Comparison of ENCODE assay signal across 26 mouse cellular contexts in the genomic region with DNA sequence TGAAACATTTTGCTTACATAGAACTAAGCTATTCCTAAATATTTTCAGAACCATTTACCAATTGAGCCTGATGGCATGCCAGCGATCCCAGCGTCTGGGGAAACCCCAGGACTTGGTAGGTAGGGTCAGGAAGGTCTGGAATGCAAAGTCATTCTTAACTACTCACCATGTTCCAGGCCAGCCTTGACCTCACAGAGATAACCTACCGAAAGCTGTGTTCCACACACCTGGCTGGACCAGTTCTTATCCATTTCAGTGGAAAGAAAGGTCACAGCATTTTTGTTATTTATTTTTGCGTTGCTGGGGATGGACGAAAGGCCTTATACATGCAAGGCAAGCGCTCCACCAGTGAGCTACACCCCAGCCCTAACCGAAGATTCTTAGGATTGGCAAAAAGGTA. TPM values are rescaled to one million over a fixed set of nuclear protein-coding genes. Genes with fewer than 3 reads are reported as not detected.
DNase-seq lines count a peak whose midpoint lies in the region; ATAC-seq and TF ChIP-seq lines count a peak whose summit lies in the region.
"Had no signal": no experiment of that assay in that cellular context is flagged by ENCODE, and none has a peak within 500 bp of the region (broad histone marks: within the 10 kb centered on the region; RNA-seq: fewer than 3 reads in every experiment).

No protein-coding gene starts in this region.

- no peak overlapping the region for H3K9ac ChIP-seq in liver, adult 2 months (ENCODE audit: low read depth, low read length)
- no peak overlapping the region for H3K9ac ChIP-seq in midbrain, embryonic 11.5 days (ENCODE audit: low read length)
- H3K9ac ChIP-seq in midbrain, postnatal 0 days (replicated peaks; ENCODE audit: low read length, poor library complexity, severe bottlenecking), result no peak overlapping the region
- H3K9ac ChIP-seq in stomach, postnatal 0 days (ENCODE audit: low read length), result no peak overlapping the region
- H3K9ac ChIP-seq in hindbrain, embryonic 13.5 days, result no peak overlapping the region
- H3K9ac ChIP-seq: embryonic facial prominence, embryonic 13.5 days; embryonic facial prominence, embryonic 15.5 days; forebrain, embryonic 12.5 days had no signal

- no peak overlapping the region for H3K27ac ChIP-seq in liver, adult 2 months (replicated peaks; ENCODE audit: insufficient read depth, low read depth, low read length)
- no peak overlapping the region for H3K27ac ChIP-seq in midbrain, embryonic 11.5 days (ENCODE audit: low read depth, low read length)
- no peak overlapping the region for H3K27ac ChIP-seq in midbrain, postnatal 0 days (ENCODE audit: low read depth, low read length)
- no peak overlapping the region for H3K27ac ChIP-seq in stomach, postnatal 0 days (replicated peaks)
- H3K27ac ChIP-seq in hindbrain, embryonic 13.5 days, result no peak overlapping the region
- H3K27ac ChIP-seq: embryonic facial prominence, embryonic 13.5 days; embryonic facial prominence, embryonic 15.5 days; forebrain, embryonic 10.5 days; forebrain, embryonic 12.5 days had no signal

- no peak for TF ChIP-seq POLR2A in liver, adult 2 months (IDR thresholded peaks at IDR 0.05; ENCODE audit: extremely low read depth, insufficient read depth, low read length)

- no peak for TF ChIP-seq EP300 in stomach, postnatal 0 days (optimal IDR thresholded peaks at IDR 0.05)

- H3K4me1 ChIP-seq in liver, adult 2 months (ENCODE audit: control insufficient read depth, insufficient read depth, low read length), result peaks cover 18% of the 10 kb centered on the region; the same call in 1 of the 2 replicates
- H3K4me1 ChIP-seq in midbrain, embryonic 11.5 days (ENCODE audit: control insufficient read depth, insufficient read depth, low read length), result no peaks in the 10 kb centered on the region
- peaks cover 3% of the 10 kb centered on the region; the same call in 1 of the 2 replicates for H3K4me1 ChIP-seq in midbrain, postnatal 0 days (ENCODE audit: insufficient read depth, low read length)
- H3K4me1 ChIP-seq in stomach, postnatal 0 days (replicated peaks; ENCODE audit: control insufficient read depth, insufficient read depth), result no peaks in the 10 kb centered on the region
- H3K4me1 ChIP-seq in hindbrain, embryonic 13.5 days (replicated peaks), result no peaks in the 10 kb centered on the region
- H3K4me1 ChIP-seq: forebrain, embryonic 12.5 days had no signal

- DNase-seq in liver, adult 2 months (ENCODE audit: extremely low read depth, low read depth, low spot score), result peak; percentile 52
- DNase-seq in liver, result no peak
- peak; percentile 61 for DNase-seq in midbrain, embryonic 11.5 days (ENCODE audit: low spot score, missing footprints)
- no peak for DNase-seq in midbrain, postnatal 0 days (ENCODE audit: low spot score)
- DNase-seq in stomach, postnatal 0 days (ENCODE audit: low spot score), result peak; percentile 63
- no peak for DNase-seq in layer of hippocampus, adult 9-10 months (ENCODE audit: low spot score)
- DNase-seq: adrenal gland, adult 8-10 months; adrenal gland, postnatal 14 days; adrenal gland, postnatal 36 days; cerebellum, adult 11-12 months; cerebellum, adult 2 months; cerebellum, adult 9-10 months; cerebellum, postnatal 10 days; cerebellum, postnatal 25 days; embryo, embryonic 11 days had no signal

- ATAC-seq in midbrain, embryonic 11.5 days (ENCODE audit: low FRiP score), result no peak
- no peak for ATAC-seq in midbrain, postnatal 0 days (ENCODE audit: low FRiP score)
- ATAC-seq in stomach, postnatal 0 days (ENCODE audit: low FRiP score, low TSS enrichment), result peak; percentile 68
- ATAC-seq in hindbrain, embryonic 13.5 days (ENCODE audit: low FRiP score), result no peak
- ATAC-seq: activated CD4-positive, CD25-positive, alpha-beta regulatory T cell, adult 4 months; forebrain, embryonic 14.5 days; forebrain, embryonic 16.5 days; Patski had no signal

- H3K79me2 ChIP-seq in liver, adult 2 months (ENCODE audit: control insufficient read depth, insufficient read depth, low read length), result no peaks in the 10 kb centered on the region

- WGBS in liver, adult 2 months, result 70% methylated on average over 7 of the region's 7 CpGs
- WGBS in midbrain, embryonic 11.5 days, result 89% methylated on average over 7 of the region's 7 CpGs
- 96% methylated on average over 7 of the region's 7 CpGs for WGBS in midbrain, postnatal 0 days
- 59% methylated on average over 7 of the region's 7 CpGs for WGBS in stomach, postnatal 0 days
- 93% methylated on average over 7 of the region's 7 CpGs for WGBS in hindbrain, embryonic 13.5 days

- no peaks in the 10 kb centered on the region for H3K27me3 ChIP-seq in liver, adult 2 months (ENCODE audit: control insufficient read depth, insufficient read depth, low read length)
- H3K27me3 ChIP-seq in midbrain, embryonic 11.5 days (ENCODE audit: control insufficient read depth, insufficient read depth, low read length), result no peaks in the 10 kb centered on the region
- no peaks in the 10 kb centered on the region for H3K27me3 ChIP-seq in midbrain, postnatal 0 days (ENCODE audit: insufficient read depth, low read length)
- H3K27me3 ChIP-seq in stomach, postnatal 0 days (ENCODE audit: control insufficient read depth, insufficient read depth, low read length), result no peaks in the 10 kb centered on the region
- no peaks in the 10 kb centered on the region for H3K27me3 ChIP-seq in hindbrain, embryonic 13.5 days
- H3K27me3 ChIP-seq: embryonic facial prominence, embryonic 13.5 days; embryonic facial prominence, embryonic 15.5 days; forebrain, embryonic 12.5 days; Patski had no signal

- TF ChIP-seq CTCF in liver, adult 2 months (IDR thresholded peaks at IDR 0.05; ENCODE audit: low read depth, low read length), result no peak
- TF ChIP-seq CTCF in midbrain, postnatal 0 days (IDR thresholded peaks at IDR 0.05), result no peak
- no peak for TF ChIP-seq CTCF in stomach, postnatal 0 days (IDR thresholded peaks at IDR 0.05; ENCODE audit: low read depth)

- H3K4me3 ChIP-seq in liver, adult 2 months (ENCODE audit: insufficient read depth, low read depth, low read length), result no peak overlapping the region
- no peak overlapping the region for H3K4me3 ChIP-seq in midbrain, embryonic 11.5 days (ENCODE audit: low read depth, low read length)
- H3K4me3 ChIP-seq in midbrain, postnatal 0 days (ENCODE audit: low read depth, low read length), result no peak overlapping the region
- H3K4me3 ChIP-seq in stomach, postnatal 0 days (ENCODE audit: low read depth, low read length), result no peak overlapping the region
- no peak overlapping the region for H3K4me3 ChIP-seq in hindbrain, embryonic 13.5 days
- H3K4me3 ChIP-seq: embryonic facial prominence, embryonic 13.5 days; embryonic facial prominence, embryonic 15.5 days; erythroblast, embryonic 14.5 days; forebrain, embryonic 10.5 days; forebrain, embryonic 12.5 days had no signal

- peaks cover 3% of the 10 kb centered on the region for H3K36me3 ChIP-seq in liver, adult 2 months (ENCODE audit: control insufficient read depth, insufficient read depth, low read length)
- H3K36me3 ChIP-seq in midbrain, embryonic 11.5 days (ENCODE audit: control insufficient read depth, insufficient read depth, low read length), result no peaks in the 10 kb centered on the region
- peaks cover 3% of the 10 kb centered on the region; the same call in 1 of the 2 replicates for H3K36me3 ChIP-seq in midbrain, postnatal 0 days (ENCODE audit: insufficient read depth, low read length)
- no peaks in the 10 kb centered on the region for H3K36me3 ChIP-seq in stomach, postnatal 0 days (ENCODE audit: control insufficient read depth, insufficient read depth, low read length)
- peaks cover 4% of the 10 kb centered on the region for H3K36me3 ChIP-seq in hindbrain, embryonic 13.5 days
- H3K36me3 ChIP-seq: embryonic facial prominence, embryonic 15.5 days; forebrain, embryonic 12.5 days had no signal

- H3K9me3 ChIP-seq in midbrain, embryonic 11.5 days (ENCODE audit: control insufficient read depth, low read length), result no peaks in the 10 kb centered on the region
- no peaks in the 10 kb centered on the region for H3K9me3 ChIP-seq in midbrain, postnatal 0 days (ENCODE audit: low read length)
- H3K9me3 ChIP-seq in stomach, postnatal 0 days (ENCODE audit: control insufficient read depth, low read length), result no peaks in the 10 kb centered on the region
- H3K9me3 ChIP-seq in hindbrain, embryonic 13.5 days, result no peaks in the 10 kb centered on the region
- H3K9me3 ChIP-seq: embryonic facial prominence, embryonic 13.5 days; embryonic facial prominence, embryonic 15.5 days; forebrain, embryonic 10.5 days; forebrain, embryonic 12.5 days; G1E had no signal

- H3K4me2 ChIP-seq in midbrain, embryonic 11.5 days, result no peak overlapping the region
- no peak overlapping the region for H3K4me2 ChIP-seq in midbrain, postnatal 0 days (ENCODE audit: low read depth, low read length, poor library complexity, severe bottlenecking)
- H3K4me2 ChIP-seq in stomach, postnatal 0 days (replicated peaks; ENCODE audit: low read depth), result no peak overlapping the region
- no peak overlapping the region for H3K4me2 ChIP-seq in hindbrain, embryonic 13.5 days
- H3K4me2 ChIP-seq: embryonic facial prominence, embryonic 13.5 days; embryonic facial prominence, embryonic 15.5 days; forebrain, embryonic 12.5 days had no signal

RNA-seq across cellular contexts. Expression of a gene that starts 45.7 kb away (rescaled TPM):
- 7,986 and 8,406 TPM in 2 replicates for total RNA-seq in liver, adult 2 months (2014; rRNA removed)
- 2,468 and 2,707 TPM in 2 replicates for polyA plus RNA-seq in liver, adult 2 months (2012; rRNA removed)
- polyA plus RNA-seq in midbrain, embryonic 11.5 days (2014; fragmentation: Nextera tagmentation; extraction: Ambion mirVana), result 4,628 and 4,661 TPM in 2 replicates
- 6,169 and 7,035 TPM in 2 replicates for total RNA-seq in midbrain, postnatal 0 days (2014; rRNA removed)
- polyA plus RNA-seq in midbrain, postnatal 0 days (2015; fragmentation: Nextera tagmentation; extraction: Ambion mirVana), result 2,410 and 2,461 TPM in 2 replicates
- polyA plus RNA-seq in stomach, postnatal 0 days (2015; fragmentation: Nextera tagmentation; extraction: Ambion mirVana), result 2,673 and 2,818 TPM in 2 replicates
- 3,538 and 3,562 TPM in 2 replicates for polyA plus RNA-seq in hindbrain, embryonic 13.5 days (2015; fragmentation: Nextera tagmentation; extraction: Ambion mirVana)

RNA-seq across cellular contexts. Expression of a gene that starts 53.2 kb away (rescaled TPM):
- 16.4 and 17.0 TPM in 2 replicates for total RNA-seq in liver, adult 2 months (2014; rRNA removed)
- 10.9 and 12.1 TPM in 2 replicates for polyA plus RNA-seq in liver, adult 2 months (2012; rRNA removed)
- polyA plus RNA-seq in midbrain, embryonic 11.5 days (2014; fragmentation: Nextera tagmentation; extraction: Ambion mirVana), result 9.8 and 12.3 TPM in 2 replicates
- 14.7 and 15.1 TPM in 2 replicates for total RNA-seq in midbrain, postnatal 0 days (2014; rRNA removed)
- 12.8 and 16.8 TPM in 2 replicates for polyA plus RNA-seq in midbrain, postnatal 0 days (2015; fragmentation: Nextera tagmentation; extraction: Ambion mirVana)
- polyA plus RNA-seq in stomach, postnatal 0 days (2015; fragmentation: Nextera tagmentation; extraction: Ambion mirVana), result 9.3 and 10.0 TPM in 2 replicates
- polyA plus RNA-seq in hindbrain, embryonic 13.5 days (2015; fragmentation: Nextera tagmentation; extraction: Ambion mirVana), result 18.8 and 19.4 TPM in 2 replicates

Comparison
In these comparisons a context has a peak if more than half of its experiments do, and no peak if none do; other contexts are left out.
1. DNase-seq: peak in liver, adult 2 months (single experiment), midbrain, embryonic 11.5 days (single experiment) and stomach, postnatal 0 days (single experiment); none in liver (single experiment), midbrain, postnatal 0 days (single experiment) and layer of hippocampus, adult 9-10 months (single experiment).